ENCODE assay signal across 24 mouse cellular contexts in the genomic region with DNA sequence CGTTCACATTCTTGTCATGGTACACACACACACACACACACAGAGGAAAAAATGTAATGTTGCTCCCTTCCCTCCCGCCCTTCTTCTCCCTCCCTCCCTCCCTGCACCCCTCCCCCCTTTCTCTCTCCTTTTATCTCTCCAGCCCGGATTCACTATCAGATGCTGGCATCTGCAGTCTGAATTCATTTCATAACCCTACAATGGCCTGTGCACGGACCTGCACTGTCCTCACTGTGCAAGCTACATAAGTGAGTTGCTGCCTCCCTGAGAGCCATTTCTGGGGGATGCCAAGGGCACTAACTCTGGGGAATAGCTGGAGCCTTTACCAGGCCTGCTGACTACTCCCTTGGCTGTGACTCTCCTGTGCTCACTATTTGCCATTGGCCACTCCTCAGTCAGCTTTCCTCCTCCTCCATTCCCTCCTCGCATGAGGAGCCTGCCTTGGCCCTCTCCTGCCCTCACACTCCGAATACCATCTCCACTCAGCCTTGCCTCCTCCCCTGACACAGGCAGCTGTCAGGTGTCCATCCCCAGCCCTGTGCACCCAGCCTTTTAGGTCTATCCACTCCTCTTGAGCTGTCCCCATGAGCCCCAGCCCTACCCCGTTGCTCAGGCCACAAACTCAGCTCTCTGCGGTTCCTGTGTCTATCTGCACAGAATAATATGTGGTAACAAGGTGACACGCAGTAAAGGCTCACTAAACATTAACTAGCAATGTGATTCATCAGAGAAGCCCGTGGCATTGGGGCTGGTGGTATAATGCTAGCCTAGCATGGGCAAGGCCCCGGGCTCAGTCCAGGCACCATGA. TPM values are rescaled to one million over a fixed set of nuclear protein-coding genes. Genes with fewer than 3 reads are reported as not detected.
A peak's percentile ranks its signal among the peaks of the same experiment; 100 is the strongest.
DNase-seq lines count a peak whose midpoint lies in the region; ATAC-seq and TF ChIP-seq lines count a peak whose summit lies in the region.
"Had no signal": no experiment of that assay in that cellular context is flagged by ENCODE, and none has a peak within 500 bp of the region (broad histone marks: within the 10 kb centered on the region; RNA-seq: fewer than 3 reads in every experiment).

No protein-coding gene starts in this region.

- WGBS in liver, embryonic 12.5 days (ENCODE audit: insufficient replicate concordance) = 45% methylated on average over 11 of the region's 11 CpGs
- 54% methylated on average over 11 of the region's 11 CpGs for WGBS in liver, postnatal 0 days (ENCODE audit: insufficient replicate concordance)
- WGBS in stomach, postnatal 0 days = 49% methylated on average over 11 of the region's 11 CpGs
- WGBS in thymus, adult 2 months = 84% methylated on average over 11 of the region's 11 CpGs

- intact Hi-C loops in left cerebral cortex, adult 2 months (cut with DNase I) = no loop called here

- no peak overlapping the region for H3K27ac ChIP-seq in liver, embryonic 12.5 days
- H3K27ac ChIP-seq in liver, postnatal 0 days (ENCODE audit: low read depth) = no peak overlapping the region
- no peak overlapping the region for H3K27ac ChIP-seq in stomach, postnatal 0 days (replicated peaks)
- no peak overlapping the region for H3K27ac ChIP-seq in thymus, adult 2 months (ENCODE audit: control insufficient read depth, insufficient read depth, low read length)
- no peak overlapping the region for H3K27ac ChIP-seq in left cerebral cortex, adult 2 months
- H3K27ac ChIP-seq: forebrain, embryonic 15.5 days; limb, embryonic 12.5 days; macrophage; midbrain, embryonic 12.5 days had no signal

- TF ChIP-seq EP300 in liver, postnatal 0 days (IDR thresholded peaks at IDR 0.05; ENCODE audit: low read depth) = no peak
- TF ChIP-seq EP300 in stomach, postnatal 0 days (optimal IDR thresholded peaks at IDR 0.05) = no peak

- peaks cover 10% of the 10 kb centered on the region for H3K4me1 ChIP-seq in liver, embryonic 12.5 days
- no peaks in the 10 kb centered on the region for H3K4me1 ChIP-seq in liver, postnatal 0 days (ENCODE audit: insufficient read depth)
- no peaks in the 10 kb centered on the region for H3K4me1 ChIP-seq in stomach, postnatal 0 days (replicated peaks; ENCODE audit: control insufficient read depth, insufficient read depth)
- H3K4me1 ChIP-seq in thymus, adult 2 months (replicated peaks; ENCODE audit: control insufficient read depth, insufficient read depth, low read length) = no peaks in the 10 kb centered on the region
- H3K4me1 ChIP-seq: forebrain, embryonic 15.5 days; heart, embryonic 12.5 days; limb, embryonic 12.5 days; midbrain, embryonic 12.5 days had no signal

- TF ChIP-seq CTCF in liver, postnatal 0 days (IDR thresholded peaks at IDR 0.05; ENCODE audit: low read depth) = no peak
- no peak for TF ChIP-seq CTCF in stomach, postnatal 0 days (IDR thresholded peaks at IDR 0.05; ENCODE audit: low read depth)
- no peak for TF ChIP-seq CTCF in thymus, adult 2 months (IDR thresholded peaks at IDR 0.05; ENCODE audit: borderline replicate concordance, control insufficient read depth, extremely low read depth, insufficient read depth, low read length, poor library complexity)
- TF ChIP-seq CTCF in left cerebral cortex, adult 2 months (IDR thresholded peaks at IDR 0.05) = no peak

- H3K9me3 ChIP-seq in liver, embryonic 12.5 days (replicated peaks) = no peaks in the 10 kb centered on the region
- H3K9me3 ChIP-seq in liver, postnatal 0 days (ENCODE audit: low read length) = no peaks in the 10 kb centered on the region
- no peaks in the 10 kb centered on the region for H3K9me3 ChIP-seq in stomach, postnatal 0 days (ENCODE audit: control insufficient read depth, low read length)
- H3K9me3 ChIP-seq: forebrain, embryonic 15.5 days; heart, embryonic 12.5 days; limb, embryonic 12.5 days; midbrain, embryonic 12.5 days had no signal

- H3K36me3 ChIP-seq in liver, embryonic 12.5 days = no peaks in the 10 kb centered on the region
- no peaks in the 10 kb centered on the region for H3K36me3 ChIP-seq in liver, postnatal 0 days (replicated peaks; ENCODE audit: insufficient read depth, low read length)
- H3K36me3 ChIP-seq in stomach, postnatal 0 days (ENCODE audit: control insufficient read depth, insufficient read depth, low read length) = no peaks in the 10 kb centered on the region
- H3K36me3 ChIP-seq in thymus, adult 2 months (ENCODE audit: control insufficient read depth, insufficient read depth, low read length) = no peaks in the 10 kb centered on the region
- H3K36me3 ChIP-seq: forebrain, embryonic 15.5 days; heart, embryonic 12.5 days; limb, embryonic 12.5 days; midbrain, embryonic 12.5 days had no signal

- DNase-seq in liver, postnatal 0 days = no peak
- DNase-seq in kidney, adult 9 months = peak; percentile 45
- peak; percentile 35 to 57 for DNase-seq in kidney, postnatal 36 days
- peak; percentile 42 for DNase-seq in stomach, postnatal 0 days (ENCODE audit: low spot score)
- no peak for DNase-seq in testis, postnatal 10 days (ENCODE audit: low spot score)
- no peak for DNase-seq in thymus, adult 2 months
- DNase-seq in left cerebral cortex, adult 2 months (ENCODE audit: extremely low spot score in 1 of 2, low spot score in 2 of 2) = no peak
- DNase-seq: B cell, adult 2 months; cerebellum, postnatal 25 days; lung, embryonic 14.5 days had no signal

- TF ChIP-seq POLR2A in thymus, adult 2 months (IDR thresholded peaks at IDR 0.05; ENCODE audit: control insufficient read depth, extremely low read depth, insufficient read depth, low read length, poor library complexity) = no peak

- H3K4me3 ChIP-seq in liver, embryonic 12.5 days = no peak overlapping the region
- no peak overlapping the region for H3K4me3 ChIP-seq in liver, postnatal 0 days (ENCODE audit: low read depth, low read length)
- H3K4me3 ChIP-seq in stomach, postnatal 0 days (ENCODE audit: low read depth, low read length) = no peak overlapping the region
- H3K4me3 ChIP-seq in thymus, adult 2 months (ENCODE audit: control insufficient read depth, insufficient read depth, low read length) = no peak overlapping the region
- no peak overlapping the region for H3K4me3 ChIP-seq in left cerebral cortex, adult 2 months
- H3K4me3 ChIP-seq: erythroblast, embryonic 14.5 days; forebrain, embryonic 15.5 days; heart, embryonic 12.5 days; limb, embryonic 12.5 days; midbrain, embryonic 12.5 days; myocyte had no signal

- ATAC-seq in liver, embryonic 12.5 days = peak; percentile 51; the same call in 1 of the 2 replicates
- ATAC-seq in liver, postnatal 0 days = no peak
- peak; percentile 72 for ATAC-seq in stomach, postnatal 0 days (ENCODE audit: low FRiP score, low TSS enrichment)
- ATAC-seq: forebrain, embryonic 15.5 days; hindbrain, embryonic 16.5 days had no signal

- H3K4me2 ChIP-seq in liver, embryonic 12.5 days = no peak overlapping the region
- no peak overlapping the region for H3K4me2 ChIP-seq in liver, postnatal 0 days (ENCODE audit: low read depth, low read length)
- H3K4me2 ChIP-seq in stomach, postnatal 0 days (replicated peaks; ENCODE audit: low read depth) = no peak overlapping the region
- H3K4me2 ChIP-seq: forebrain, embryonic 15.5 days; heart, embryonic 12.5 days; limb, embryonic 12.5 days; lung, embryonic 14.5 days; midbrain, embryonic 12.5 days had no signal

- peaks cover 33% of the 10 kb centered on the region for H3K27me3 ChIP-seq in liver, embryonic 12.5 days (replicated peaks)
- no peaks in the 10 kb centered on the region for H3K27me3 ChIP-seq in liver, postnatal 0 days (ENCODE audit: insufficient read depth, low read length)
- H3K27me3 ChIP-seq in stomach, postnatal 0 days (ENCODE audit: control insufficient read depth, insufficient read depth, low read length) = no peaks in the 10 kb centered on the region
- no peaks in the 10 kb centered on the region for H3K27me3 ChIP-seq in thymus, adult 2 months (ENCODE audit: control insufficient read depth, insufficient read depth, low read length)
- H3K27me3 ChIP-seq: forebrain, embryonic 15.5 days had no signal

- H3K9ac ChIP-seq in liver, embryonic 12.5 days = no peak overlapping the region
- H3K9ac ChIP-seq in liver, postnatal 0 days (replicated peaks) = no peak overlapping the region
- H3K9ac ChIP-seq in stomach, postnatal 0 days (ENCODE audit: low read length) = no peak overlapping the region
- H3K9ac ChIP-seq: forebrain, embryonic 15.5 days; heart, embryonic 12.5 days; limb, embryonic 12.5 days; lung, embryonic 14.5 days; midbrain, embryonic 12.5 days had no signal

RNA-seq across cellular contexts. Expression of gene Catsper4, which starts 4.2 kb away (rescaled TPM):
- not detected in 2 replicates for polyA plus RNA-seq in liver, embryonic 12.5 days (2016; fragmentation: Nextera tagmentation; extraction: Ambion mirVana)
- polyA plus RNA-seq in liver, postnatal 0 days (2015; fragmentation: Nextera tagmentation; extraction: Ambion mirVana) = not detected in 2 replicates
- 0.11 and 0.19 TPM in 2 replicates for polyA plus RNA-seq in stomach, postnatal 0 days (2015; fragmentation: Nextera tagmentation; extraction: Ambion mirVana)
- 0.11 and 0.16 TPM in 2 replicates for polyA plus RNA-seq in thymus, adult 2 months (2012; rRNA removed)
- not detected for total RNA-seq in left cerebral cortex, adult 2 months (2021)
- total RNA-seq: gastrocnemius, postnatal 4 days; heart, postnatal 25 days; left cerebral cortex, adult 18-20 months; neutrophil, adult 5-6 weeks had no signal
- polyA plus RNA-seq: erythroblast, embryonic 14.5 days; forebrain, embryonic 15.5 days; heart, embryonic 12.5 days; hindbrain, embryonic 16.5 days; limb, embryonic 12.5 days; macrophage; midbrain, embryonic 12.5 days; myocyte had no signal

RNA-seq across cellular contexts. Expression of gene Cnksr1, which starts 15.2 kb away (rescaled TPM):
- 0.19 TPM in 1 of 2 replicates, not detected in the other for polyA plus RNA-seq in liver, embryonic 12.5 days (2016; fragmentation: Nextera tagmentation; extraction: Ambion mirVana)
- 0.08 and 0.20 TPM in 2 replicates for polyA plus RNA-seq in liver, postnatal 0 days (2015; fragmentation: Nextera tagmentation; extraction: Ambion mirVana)
- polyA plus RNA-seq in stomach, postnatal 0 days (2015; fragmentation: Nextera tagmentation; extraction: Ambion mirVana) = 9.4 and 9.5 TPM in 2 replicates
- polyA plus RNA-seq in thymus, adult 2 months (2012; rRNA removed) = 3.6 and 4.3 TPM in 2 replicates
- under 1 TPM; 0.32 to 0.58 TPM for total RNA-seq in left cerebral cortex, adult 2 months (2021)
- polyA plus RNA-seq: erythroblast, embryonic 14.5 days; macrophage had no signal

RNA-seq across cellular contexts. Expression of gene Gm7534, which starts 20.2 kb away (rescaled TPM):
- not detected in 2 replicates for polyA plus RNA-seq in liver, embryonic 12.5 days (2016; fragmentation: Nextera tagmentation; extraction: Ambion mirVana)
- polyA plus RNA-seq in liver, postnatal 0 days (2015; fragmentation: Nextera tagmentation; extraction: Ambion mirVana) = not detected in 2 replicates
- not detected in 2 replicates for polyA plus RNA-seq in stomach, postnatal 0 days (2015; fragmentation: Nextera tagmentation; extraction: Ambion mirVana)
- polyA plus RNA-seq in thymus, adult 2 months (2012; rRNA removed) = 0.17 and 0.36 TPM in 2 replicates
- total RNA-seq in left cerebral cortex, adult 2 months (2021) = not detected
- total RNA-seq: gastrocnemius, postnatal 4 days; heart, postnatal 25 days; layer of hippocampus, adult 8-10 months; left cerebral cortex, adult 18-20 months; neutrophil, adult 5-6 weeks had no signal
- polyA plus RNA-seq: erythroblast, embryonic 14.5 days; forebrain, embryonic 15.5 days; heart, embryonic 12.5 days; hindbrain, embryonic 16.5 days; limb, embryonic 12.5 days; lung, embryonic 14.5 days; macrophage; midbrain, embryonic 12.5 days; myocyte had no signal

RNA-seq across cellular contexts. Expression of gene E130218I03Rik, which starts 20.5 kb away (rescaled TPM):
- 0.30 and 0.48 TPM in 2 replicates for polyA plus RNA-seq in liver, embryonic 12.5 days (2016; fragmentation: Nextera tagmentation; extraction: Ambion mirVana)
- 0.23 and 0.33 TPM in 2 replicates for polyA plus RNA-seq in liver, postnatal 0 days (2015; fragmentation: Nextera tagmentation; extraction: Ambion mirVana)
- polyA plus RNA-seq in stomach, postnatal 0 days (2015; fragmentation: Nextera tagmentation; extraction: Ambion mirVana) = 0.21 and 0.31 TPM in 2 replicates
- not detected in 2 replicates for polyA plus RNA-seq in thymus, adult 2 months (2012; rRNA removed)
- total RNA-seq in left cerebral cortex, adult 2 months (2021) = not detected
- total RNA-seq: gastrocnemius, postnatal 4 days; heart, postnatal 25 days; layer of hippocampus, adult 8-10 months; left cerebral cortex, adult 18-20 months had no signal
- polyA plus RNA-seq: erythroblast, embryonic 14.5 days; forebrain, embryonic 15.5 days; macrophage had no signal

RNA-seq across cellular contexts. Expression of gene Zfp593, which starts 22.4 kb away (rescaled TPM):
- polyA plus RNA-seq in liver, embryonic 12.5 days (2016; fragmentation: Nextera tagmentation; extraction: Ambion mirVana) = 15.7 and 16.5 TPM in 2 replicates
- 6.1 and 6.2 TPM in 2 replicates for polyA plus RNA-seq in liver, postnatal 0 days (2015; fragmentation: Nextera tagmentation; extraction: Ambion mirVana)
- 12.1 and 12.6 TPM in 2 replicates for polyA plus RNA-seq in stomach, postnatal 0 days (2015; fragmentation: Nextera tagmentation; extraction: Ambion mirVana)
- polyA plus RNA-seq in thymus, adult 2 months (2012; rRNA removed) = 14.8 and 15.1 TPM in 2 replicates
- 10 to 100 TPM; 11.6 to 12.9 TPM for total RNA-seq in left cerebral cortex, adult 2 months (2021)

Comparison
In these comparisons a context has a peak if more than half of its experiments do, and no peak if none do; other contexts are left out.
1. DNase-seq: peak in kidney, adult 9 months (single experiment), kidney, postnatal 36 days (2 of 2) and stomach, postnatal 0 days (single experiment); none in liver, postnatal 0 days (single experiment), testis, postnatal 10 days (single experiment), thymus, adult 2 months (single experiment) and left cerebral cortex, adult 2 months (0 of 2).